Mouse (Mus musculus): ENCODE results near the gene Anks1b.

Gene Anks1b

GRCm38 (mm10) chr10:90683813-90684212, 810.5 kb downstream of the Anks1b start:
- DNase-seq = no peak

DNA sequence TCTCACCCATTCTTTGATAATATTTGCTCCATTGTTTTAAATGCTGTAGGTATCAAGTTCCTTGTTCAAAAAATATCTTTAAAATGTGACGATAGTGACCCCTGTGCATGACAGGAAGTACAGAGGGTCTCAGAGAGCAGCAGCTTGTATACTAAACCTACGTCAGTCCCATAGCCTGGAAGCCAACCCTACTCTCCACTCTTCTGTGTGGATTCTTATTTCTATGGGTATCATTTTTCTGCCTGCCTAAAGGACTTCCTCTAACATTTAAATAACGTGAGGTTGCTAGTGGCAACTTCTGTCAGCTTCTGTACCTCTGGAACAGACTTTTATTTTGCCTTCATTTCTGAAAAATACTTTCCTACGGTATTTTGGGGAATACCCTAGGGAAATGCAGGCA, 812.1 kb downstream of the Anks1b start:
- DNase-seq = no peak

GRCm38 (mm10) chr10:90688153-90688552, 814.8 kb downstream of the Anks1b start:
- DNase-seq = no peak

DNA sequence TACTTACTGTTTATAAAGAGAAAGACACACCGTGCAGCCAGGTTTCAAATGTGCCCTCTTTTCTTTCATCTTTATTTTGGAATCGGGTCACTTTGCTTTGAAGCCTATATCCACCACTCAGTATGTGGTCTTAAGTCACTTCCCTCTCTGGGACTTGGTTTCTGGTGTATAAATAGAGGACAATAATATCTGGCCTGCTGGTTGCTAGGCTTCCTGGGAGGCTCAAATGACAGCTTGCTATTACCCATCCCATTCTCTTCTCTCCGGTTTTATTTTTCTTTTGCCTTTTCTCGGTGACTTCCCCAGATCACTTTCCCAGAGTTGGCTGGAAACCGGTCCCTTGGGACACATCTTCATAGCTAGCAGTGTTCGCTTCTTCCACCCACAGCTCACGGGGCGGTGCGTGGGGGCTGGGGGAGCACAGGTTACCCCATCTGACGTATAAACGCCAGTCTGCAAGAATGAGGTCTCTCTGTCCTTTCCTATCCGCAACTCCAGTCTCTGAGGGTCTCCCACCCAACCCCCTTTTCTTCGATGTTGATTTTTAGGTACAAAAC, 815.5 kb downstream of the Anks1b start:
- DNase-seq = no peak

- peak; percentile 82 to 85 for DNase-seq
These were observed 816.7 kb downstream of the Anks1b start for GRCm38 (mm10) chr10:90689854-90690513.

- DNase-seq = no peak
These were observed 823.4 kb downstream of the Anks1b start for GRCm38 (mm10) chr10:90696687-90697086.

- DNase-seq = no peak
These were observed 824.1 kb downstream of the Anks1b start for GRCm38 (mm10) chr10:90697413-90697812.

- DNase-seq = no peak
These were observed 825.9 kb downstream of the Anks1b start for GRCm38 (mm10) chr10:90699211-90699610.

GRCm38 (mm10) chr10:90704602-90705001, 831.3 kb downstream of the Anks1b start:
- DNase-seq = no peak

- no peak for DNase-seq
These were observed 835.7 kb downstream of the Anks1b start for GRCm38 (mm10) chr10:90708822-90709601.

GRCm38 (mm10) chr10:90709602-90709931, 836.3 kb downstream of the Anks1b start:
- no peak for DNase-seq

GRCm38 (mm10) chr10:90717961-90718360, 844.7 kb downstream of the Anks1b start:
- DNase-seq = peak; percentile 28 to 55

GRCm38 (mm10) chr10:90718684-90719083, 845.4 kb downstream of the Anks1b start:
- DNase-seq = peak in 1 of 2 experiments; percentile 15

DNA sequence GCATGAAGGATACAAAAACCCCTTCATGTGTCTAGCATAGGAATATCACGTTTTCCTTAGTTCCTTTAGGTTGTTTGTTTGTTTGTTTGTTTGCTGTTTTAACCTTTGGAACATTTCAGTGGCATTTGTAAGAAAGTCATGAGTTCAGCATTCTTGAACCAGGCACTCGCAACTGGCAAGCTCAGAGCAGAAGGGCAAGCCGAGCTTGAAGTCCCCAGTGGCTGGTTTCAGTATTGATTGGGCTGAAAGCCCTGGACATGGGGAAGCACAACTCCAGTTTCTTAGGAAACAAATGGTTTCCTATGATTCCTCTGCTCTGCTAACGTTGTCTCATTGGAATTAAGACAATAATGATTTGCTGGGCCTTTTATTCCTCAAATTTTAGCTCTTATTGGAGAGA, 846.7 kb downstream of the Anks1b start:
- DNase-seq = no peak

- no peak for DNase-seq
These were observed 849.8 kb downstream of the Anks1b start for GRCm38 (mm10) chr10:90723071-90723494.

- no peak for DNase-seq
These were observed 850.6 kb downstream of the Anks1b start for GRCm38 (mm10) chr10:90723941-90724341.

DNA sequence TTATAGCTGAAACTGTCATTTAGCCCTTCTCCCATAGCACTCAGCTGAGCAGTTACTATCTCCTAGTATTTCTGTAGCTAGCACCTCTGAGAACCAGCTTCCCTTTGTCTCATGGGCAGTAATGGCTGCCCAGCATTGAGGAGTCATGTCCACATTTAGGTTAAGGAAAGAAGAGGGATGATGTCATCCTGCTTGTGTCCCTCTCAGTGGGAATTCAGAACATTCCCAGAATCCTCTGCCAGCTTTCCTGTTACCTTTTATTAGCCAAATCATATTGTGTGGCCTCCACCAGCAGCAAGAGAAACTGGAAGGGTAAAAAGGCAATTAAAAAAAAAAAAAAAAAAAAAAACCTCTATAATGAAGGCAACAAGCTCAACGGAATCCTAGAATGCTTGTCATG, 851.6 kb downstream of the Anks1b start:
- no peak for DNase-seq

- DNase-seq = peak; percentile 61 to 73
These were observed 855.4 kb downstream of the Anks1b start for GRCm38 (mm10) chr10:90728401-90729358.

GRCm38 (mm10) chr10:90729527-90729926, 856.2 kb downstream of the Anks1b start:
- no peak for DNase-seq

DNA sequence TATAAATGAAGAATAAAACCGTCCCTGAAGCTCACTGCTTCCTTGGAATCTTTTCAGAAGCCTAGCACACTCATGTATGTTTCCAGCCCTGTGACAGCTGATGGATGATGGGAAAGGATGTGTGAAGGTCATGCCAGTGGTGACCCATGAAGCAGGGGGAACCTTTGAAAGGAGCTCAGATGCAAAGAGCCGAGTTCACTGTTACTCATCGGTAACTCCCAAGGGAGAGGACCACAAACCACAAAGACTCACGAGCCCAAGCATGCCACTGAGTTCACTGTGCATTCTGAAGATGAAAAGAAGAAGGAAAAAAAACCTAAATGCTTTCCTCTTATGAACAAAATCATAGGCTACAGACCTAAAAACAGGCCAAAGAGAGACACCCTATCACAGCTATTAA, 859.5 kb downstream of the Anks1b start:
- no peak for DNase-seq

GRCm38 (mm10) chr10:90733632-90734031, 860.3 kb downstream of the Anks1b start:
- peak; percentile 28 to 39 for DNase-seq

DNA sequence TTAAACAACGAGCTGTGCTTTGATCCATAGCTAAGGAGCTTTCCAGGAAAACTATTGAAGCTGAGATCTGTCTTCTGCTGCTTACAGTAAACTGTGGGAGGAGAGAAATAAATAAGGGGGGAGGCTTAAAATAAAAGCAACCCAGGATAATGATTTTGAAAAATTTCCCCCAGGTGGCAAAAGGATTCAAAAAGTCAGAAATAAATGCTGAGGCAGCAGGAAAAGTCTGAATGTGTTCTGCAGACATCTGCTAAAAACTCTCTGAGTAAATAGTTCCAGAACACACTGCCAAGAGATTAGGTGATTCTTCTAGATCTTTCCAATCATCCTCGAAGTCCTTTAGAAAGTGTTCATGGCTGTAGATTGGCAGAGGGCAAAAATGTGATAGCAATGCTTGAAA, 865.2 kb downstream of the Anks1b start:
- DNase-seq = no peak

- no peak for DNase-seq
These were observed 867.6 kb downstream of the Anks1b start for GRCm38 (mm10) chr10:90740956-90741355.
